Mouse (Mus musculus) kidney, adult 11 months (tissue): ENCODE data around the gene Gm5935.
"Not testable (repeated sequence)": the region's sequence is repeated elsewhere in the genome, so short reads cannot be mapped to it uniquely, and the experiment has no call there.

Experiments
- DNase-seq: peaks from one replicate; pipeline ENCODE4 v3.0.0; 2022

Gene Gm5935

DNA sequence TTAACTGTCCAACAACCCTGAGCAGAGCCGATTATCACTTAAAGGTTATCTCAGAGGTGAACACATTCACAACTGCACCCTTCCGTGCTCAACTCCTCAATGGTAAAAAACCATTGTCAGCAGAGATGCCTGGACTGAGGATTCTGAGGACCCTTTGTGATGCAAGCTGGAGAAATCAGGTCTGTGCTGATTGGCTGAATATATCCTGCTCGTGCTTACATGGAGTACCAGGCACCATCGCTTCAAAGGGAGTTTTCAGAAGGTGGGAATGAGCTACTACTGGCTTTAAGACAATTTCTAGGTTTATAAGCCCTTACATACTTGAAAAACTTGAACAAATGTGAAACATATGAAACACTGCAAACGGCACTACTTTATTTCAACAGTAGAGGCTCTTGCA is at the start of gene Gm5935:
TSS of gene Gm5935 (minus strand) at position 101 of the 400 bp plus-strand sequence.
- DNase-seq = not testable (repeated sequence)
